Mouse (Mus musculus) mesoderm, embryonic 11.5 days (tissue): ENCODE measurements around the gene Aif1l.
"Not testable (repeated sequence)": the region's sequence is repeated elsewhere in the genome, so short reads cannot be mapped to it uniquely, and the experiment has no call there.

Experiments
- DNase-seq: peaks from one replicate; pipeline ENCODE4 v3.0.0-alpha.2; 2012; ENCODE audit warnings: low read depth, low spot score

Aif1l gene

DNA sequence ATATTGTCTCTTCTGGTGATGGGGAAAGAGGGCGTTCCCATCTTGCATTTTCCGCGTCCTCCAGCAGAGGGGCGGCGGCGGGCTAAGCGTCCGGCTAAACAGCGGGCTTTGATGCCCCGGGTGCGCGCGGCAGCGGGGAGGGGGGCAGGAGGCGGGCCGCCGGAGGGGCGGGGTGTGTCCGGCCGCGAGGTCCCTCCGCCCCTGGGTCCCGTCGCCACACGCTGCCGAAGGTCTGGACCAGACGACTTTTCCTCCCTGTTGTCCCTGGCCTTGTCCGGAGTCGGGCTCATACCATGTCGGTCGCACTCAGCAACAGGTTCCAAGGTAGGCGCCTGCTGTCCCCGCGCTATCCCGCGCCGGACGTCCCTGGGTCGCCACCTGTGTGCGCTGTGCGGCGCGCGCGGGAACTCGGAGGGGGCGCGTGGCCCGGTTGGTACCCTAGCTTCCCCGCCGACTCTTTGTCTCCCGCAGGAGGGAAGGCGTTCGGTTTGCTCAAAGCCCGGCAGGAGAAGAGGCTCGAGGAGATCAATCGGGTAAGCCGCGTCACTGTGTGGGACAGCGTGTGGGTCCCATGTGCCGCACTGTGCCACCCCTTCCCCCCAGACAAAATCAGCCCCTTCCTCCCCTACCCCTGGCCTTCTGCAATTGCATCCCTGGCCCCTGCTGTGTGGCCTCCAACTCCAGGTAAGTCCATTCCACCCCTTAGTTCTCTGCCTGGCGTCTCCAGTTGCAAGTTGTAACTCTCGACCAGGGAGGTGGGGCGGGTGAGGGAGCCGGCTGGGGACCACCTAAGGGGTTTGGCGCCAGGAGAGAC, at the start of gene Aif1l:
Gene Aif1l (plus strand): TSS at position 82 of the 814 bp plus-strand sequence.
- DNase-seq, result peak; percentile 79

DNA sequence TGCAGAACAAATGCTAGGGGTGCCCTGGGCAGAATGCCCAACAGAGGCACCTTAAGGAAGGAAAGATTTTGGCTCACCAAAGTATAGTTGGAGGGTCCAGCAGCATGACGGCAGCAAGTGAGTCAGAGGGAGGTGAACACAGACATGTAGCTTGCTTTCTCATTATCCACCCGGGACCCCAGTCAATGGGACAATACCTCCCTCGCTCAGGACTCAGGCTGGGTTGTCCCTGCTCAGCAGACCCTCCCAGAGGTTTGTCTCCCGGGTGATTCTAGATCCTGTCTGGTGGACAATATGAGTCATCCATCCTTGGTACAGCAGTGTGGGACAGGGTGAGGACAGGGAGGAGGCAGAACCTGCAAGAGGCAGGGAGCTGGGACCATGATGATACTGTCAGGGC, 49.0 kb upstream of the Aif1l start:
- DNase-seq, result no peak

GRCm38 (mm10) chr2:31901659-31902362, 48.1 kb upstream of the Aif1l start:
- DNase-seq, result no peak

DNA sequence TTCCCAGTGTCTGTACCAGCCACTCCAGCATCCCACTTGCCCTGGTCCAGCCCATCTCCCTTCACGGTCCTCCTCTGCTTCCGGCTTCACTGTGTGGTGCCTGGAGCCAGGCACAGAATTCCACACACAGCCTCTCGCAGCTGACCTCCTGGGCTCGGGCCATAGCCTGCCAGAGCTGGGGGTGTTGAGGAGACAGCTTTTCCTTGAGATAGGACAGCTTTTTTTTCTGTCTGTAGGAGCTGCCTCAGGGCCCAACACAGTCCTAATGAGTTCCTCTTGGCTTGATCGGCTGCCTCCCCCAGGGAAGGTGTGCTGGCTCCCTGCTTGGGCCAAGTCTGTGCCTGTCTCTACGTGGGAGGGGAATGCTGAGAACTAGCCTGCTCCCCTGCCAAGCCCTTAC, 45.9 kb upstream of the Aif1l start:
- no peak for DNase-seq

DNA sequence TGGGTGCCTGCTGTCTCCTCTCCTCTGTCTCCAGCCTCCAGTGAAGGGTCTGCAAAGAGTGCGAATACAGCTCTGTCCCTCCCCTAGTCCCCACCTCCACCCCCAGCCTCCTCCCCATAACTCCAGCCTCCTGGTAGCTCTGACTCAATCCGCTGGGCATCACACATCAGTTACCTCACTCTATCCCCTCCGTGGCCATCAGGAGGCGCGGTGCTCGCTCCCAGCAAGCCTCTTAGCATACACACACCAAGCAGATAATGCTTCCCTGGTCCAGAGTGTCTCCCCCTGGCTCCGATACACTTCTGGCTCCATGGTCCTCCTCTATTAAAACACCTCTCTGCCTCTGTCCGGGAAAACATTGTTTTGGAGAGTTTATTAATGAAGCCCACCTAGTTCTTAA, 45.3 kb upstream of the Aif1l start:
- DNase-seq, result peak; percentile 52

GRCm38 (mm10) chr2:31905682-31906081, 44.3 kb upstream of the Aif1l start:
- DNase-seq, result no peak

GRCm38 (mm10) chr2:31906407-31906806, 43.5 kb upstream of the Aif1l start:
- no peak for DNase-seq

DNA sequence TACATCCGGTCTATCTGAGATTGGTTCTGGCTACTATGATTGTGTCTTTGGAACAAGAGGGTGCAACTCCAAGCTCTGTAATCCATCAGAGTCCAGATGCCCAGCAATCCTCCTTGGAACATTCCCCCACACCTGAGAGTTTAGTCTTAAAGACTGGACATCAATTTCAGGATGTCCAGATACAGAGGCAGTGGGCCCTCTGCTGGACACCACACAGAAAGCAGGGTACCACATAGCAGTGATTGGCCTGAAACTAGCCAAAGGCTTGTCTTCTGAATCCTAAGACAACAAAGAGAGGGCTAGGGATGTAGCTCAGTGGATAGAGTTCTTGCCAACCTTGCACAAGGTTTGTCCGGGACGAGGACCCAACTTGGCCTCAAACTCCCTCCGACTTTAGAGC, 37.4 kb upstream of the Aif1l start:
- no peak for DNase-seq

DNA sequence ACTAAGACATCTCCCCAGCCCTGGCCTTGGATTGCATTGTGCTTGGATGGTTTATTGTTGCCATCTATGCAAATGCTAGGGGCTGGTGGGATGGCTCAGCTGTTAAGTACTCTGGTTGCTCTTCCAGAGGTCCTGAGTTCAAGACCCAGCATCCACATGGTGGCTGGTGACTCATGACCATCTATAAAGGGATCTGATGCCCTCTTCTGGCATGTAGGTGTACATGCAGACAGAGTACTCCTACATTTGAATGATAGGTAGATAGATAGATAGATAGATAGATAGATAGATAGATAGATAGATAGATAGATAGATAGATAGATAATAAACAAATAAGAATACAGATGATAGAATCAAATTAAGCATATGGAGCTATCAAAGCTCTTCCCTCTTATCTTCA, 35.7 kb upstream of the Aif1l start:
- DNase-seq, result not testable (repeated sequence)

GRCm38 (mm10) chr2:31915112-31915511, 34.8 kb upstream of the Aif1l start:
- peak; percentile 85 for DNase-seq

DNA sequence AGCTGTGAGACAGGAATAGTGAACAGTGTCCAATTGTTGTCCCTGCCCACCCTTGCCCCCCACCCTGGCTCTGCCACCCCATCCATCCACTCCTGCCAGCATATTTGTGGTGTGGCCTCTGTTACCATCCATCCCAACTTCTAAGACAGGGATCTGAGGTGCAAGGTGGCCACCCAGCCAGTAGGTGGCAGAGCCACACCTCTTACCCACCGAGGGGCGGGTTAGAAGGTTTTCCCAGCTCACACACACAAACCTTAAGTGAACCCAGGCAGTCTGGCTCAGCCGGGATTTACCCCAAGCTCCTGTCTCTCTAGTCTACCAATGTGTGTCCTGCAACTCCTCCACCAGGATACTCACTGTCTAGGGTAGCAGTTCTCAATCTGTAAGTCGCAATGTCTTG, 32.3 kb upstream of the Aif1l start:
- peak; percentile 41 for DNase-seq

- DNase-seq, result no peak
These were observed 26.3 kb upstream of the Aif1l start for GRCm38 (mm10) chr2:31923645-31924044.

DNA sequence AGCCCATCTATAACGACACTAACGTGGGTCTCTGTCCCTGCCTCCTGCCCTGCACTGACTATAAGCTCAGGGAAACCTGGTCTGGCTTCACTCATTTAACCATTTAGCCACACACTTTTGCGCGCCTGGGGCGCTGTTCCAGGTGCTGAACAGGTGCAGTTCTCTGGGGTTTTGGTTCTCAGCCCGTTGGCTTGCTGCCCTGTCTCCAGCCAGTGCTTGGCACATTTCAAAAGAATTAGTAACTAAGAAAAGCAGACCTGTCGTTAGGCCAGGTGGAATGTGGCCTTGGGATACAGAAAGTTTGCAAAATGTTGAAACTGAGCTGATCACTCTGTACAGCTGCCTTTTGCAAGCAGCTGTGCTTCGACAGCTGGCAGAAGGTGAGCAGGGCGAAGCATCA, 25.1 kb upstream of the Aif1l start:
- DNase-seq, result no peak

DNA sequence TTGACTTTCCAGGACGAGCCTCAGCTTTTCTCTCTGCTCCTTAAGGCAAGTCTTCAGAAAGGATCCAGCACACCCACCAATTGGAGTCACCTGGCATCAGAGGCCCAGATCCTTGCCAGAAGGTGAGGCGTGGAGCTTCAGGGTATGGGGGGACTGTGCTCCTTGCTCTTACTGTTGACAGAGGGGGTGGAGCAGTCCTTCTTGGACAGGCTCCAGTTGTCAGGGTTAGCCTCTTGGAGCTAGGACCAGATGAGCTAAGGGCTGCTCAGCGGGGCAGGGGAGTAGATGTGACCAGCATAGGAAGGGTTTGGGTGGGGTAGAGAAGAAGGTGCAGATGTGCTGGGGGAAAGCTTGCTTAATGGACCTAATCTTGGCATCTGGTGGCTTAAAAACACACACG, 24.0 kb upstream of the Aif1l start:
- DNase-seq, result no peak

DNA sequence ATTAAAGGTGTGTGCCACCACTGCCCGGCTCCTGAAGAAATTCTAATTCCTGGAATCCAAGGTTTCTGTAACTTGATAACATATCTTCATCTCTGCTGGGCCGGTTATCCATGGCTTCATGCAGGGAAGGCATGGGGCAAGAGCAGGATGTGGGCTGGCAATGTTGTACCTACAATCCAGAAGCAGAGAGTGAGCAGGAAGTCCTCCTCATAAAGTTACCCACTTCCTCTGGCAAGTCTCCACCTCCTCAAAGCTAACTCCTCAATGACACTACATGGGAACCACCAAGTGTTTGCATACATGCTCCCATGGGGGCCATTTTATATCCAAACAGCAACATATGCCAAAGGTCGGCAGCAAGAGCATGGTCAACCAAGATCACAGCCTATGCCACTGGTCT, 20.3 kb upstream of the Aif1l start:
- DNase-seq, result no peak

GRCm38 (mm10) chr2:31934551-31934950, 15.4 kb upstream of the Aif1l start:
- no peak for DNase-seq

DNA sequence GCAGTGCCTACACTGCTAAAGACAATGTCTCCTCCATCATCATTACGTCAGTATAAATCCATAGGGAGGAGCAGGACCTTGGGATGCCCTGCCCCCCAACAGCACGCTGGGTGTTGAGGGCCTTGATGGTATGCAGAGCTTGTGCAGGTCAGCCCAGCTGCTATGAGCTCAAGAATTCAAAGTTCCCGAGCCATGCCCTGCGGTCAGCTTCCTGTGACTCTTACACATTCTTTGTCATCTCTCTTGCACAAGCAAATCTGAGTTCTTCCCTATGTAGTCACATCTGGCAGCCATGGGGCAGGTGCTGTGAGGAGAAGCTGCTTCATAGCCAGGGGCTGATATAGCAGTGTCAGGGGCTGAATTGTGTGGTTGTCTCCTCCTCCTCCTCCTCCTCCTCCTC, 14.9 kb upstream of the Aif1l start:
- peak; percentile 34 for DNase-seq

DNA sequence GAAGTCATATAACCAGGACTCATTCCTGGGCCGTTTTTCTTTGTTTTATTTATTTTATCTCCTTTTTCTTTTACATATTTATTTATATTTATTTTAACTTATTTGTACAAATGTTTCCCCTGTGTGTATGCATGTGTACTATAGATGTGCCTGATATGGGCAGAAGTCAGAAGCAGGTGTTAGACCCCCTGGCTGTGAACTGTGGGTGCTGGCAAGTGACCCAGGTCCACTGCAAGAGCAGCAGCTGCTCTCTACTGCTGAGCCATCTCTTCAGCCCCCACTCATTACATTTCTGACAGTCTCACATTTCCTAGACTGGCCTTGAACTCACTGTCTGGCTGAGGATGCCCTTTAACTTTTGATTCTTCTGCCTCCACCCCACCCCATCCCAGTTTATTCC, 11.6 kb upstream of the Aif1l start:
- no peak for DNase-seq

GRCm38 (mm10) chr2:31943011-31943410, 6.9 kb upstream of the Aif1l start:
- DNase-seq, result no peak

DNA sequence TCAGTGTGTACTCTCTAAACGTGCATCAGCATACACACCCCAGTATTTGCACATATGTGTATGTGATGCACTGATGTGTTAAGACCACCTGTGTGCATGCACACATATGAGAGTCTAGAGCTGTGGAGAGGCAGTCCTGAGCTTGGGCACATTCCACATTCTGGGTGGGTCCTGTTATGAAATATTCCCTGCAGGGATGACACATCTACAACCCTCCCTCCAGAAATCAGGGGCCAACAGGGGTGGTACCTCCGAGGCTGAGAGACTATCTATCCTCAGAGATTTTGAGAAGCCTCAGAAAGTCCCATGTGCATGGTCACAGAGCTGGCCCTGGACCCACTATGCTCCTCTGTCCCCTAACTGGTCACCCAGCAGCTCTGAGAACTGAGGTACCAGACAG, 4.4 kb upstream of the Aif1l start:
- DNase-seq, result no peak

DNA sequence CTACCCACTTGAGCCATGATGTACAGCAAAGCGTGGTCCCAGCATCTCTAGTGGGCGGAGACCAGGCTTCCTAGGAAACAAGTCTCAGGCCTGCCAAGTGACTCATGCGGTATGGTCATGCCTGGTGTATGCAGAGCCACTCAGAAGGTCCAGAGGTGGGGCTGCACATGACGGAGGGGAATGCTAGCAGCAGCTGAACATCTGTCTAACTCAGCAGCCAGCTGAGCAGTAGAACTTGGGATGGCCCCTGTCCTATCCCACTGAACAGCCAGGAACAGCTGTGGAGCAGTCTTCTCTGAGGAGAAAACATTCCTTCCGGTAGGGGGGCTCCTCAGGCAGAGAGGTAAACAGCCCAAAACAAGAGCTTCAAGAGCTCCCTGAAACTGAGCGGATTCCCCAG, 1.5 kb upstream of the Aif1l start:
- no peak for DNase-seq

- no peak for DNase-seq
These were observed 1.1 kb upstream of the Aif1l start for GRCm38 (mm10) chr2:31948801-31949200.

GRCm38 (mm10) chr2:31950966-31951365, 1.0 kb downstream of the Aif1l start:
- DNase-seq, result no peak
